Mouse (Mus musculus): Measurements from ENCODE around the gene Actg2.
"Not testable (repeated sequence)": the region's sequence is repeated elsewhere in the genome, so short reads cannot be mapped to it uniquely, and the experiment has no call there.

The Actg2 gene

GRCm38 (mm10) chr6:83536028-83536794 lies at the start of gene Actg2:
TSS of gene Actg2 (minus strand) at chr6:83536265.
- no peak for DNase-seq

GRCm38 (mm10) chr6:83585328-83585727 lies 49.3 kb upstream of the Actg2 start:
- not testable (repeated sequence) for DNase-seq

- no peak for DNase-seq
Measured at GRCm38 (mm10) chr6:83583591-83583990, 47.5 kb upstream of the Actg2 start.

DNA sequence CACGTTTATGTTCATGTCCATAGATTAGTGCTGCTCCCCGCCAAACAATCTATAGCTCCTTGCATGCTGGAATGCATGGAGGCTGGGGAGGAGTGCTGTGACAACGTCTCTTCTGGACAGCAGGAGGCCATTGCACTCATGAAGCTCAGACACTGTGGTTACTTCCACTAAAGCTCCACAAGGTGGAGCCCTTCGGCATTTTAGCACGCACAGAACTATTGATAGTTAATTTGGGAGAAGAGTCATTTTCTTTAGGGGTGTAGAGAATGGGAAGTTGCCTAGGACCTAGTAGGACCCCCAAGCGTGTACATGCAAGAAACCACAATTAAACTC lies 46.8 kb upstream of the Actg2 start:
- DNase-seq = no peak

DNA sequence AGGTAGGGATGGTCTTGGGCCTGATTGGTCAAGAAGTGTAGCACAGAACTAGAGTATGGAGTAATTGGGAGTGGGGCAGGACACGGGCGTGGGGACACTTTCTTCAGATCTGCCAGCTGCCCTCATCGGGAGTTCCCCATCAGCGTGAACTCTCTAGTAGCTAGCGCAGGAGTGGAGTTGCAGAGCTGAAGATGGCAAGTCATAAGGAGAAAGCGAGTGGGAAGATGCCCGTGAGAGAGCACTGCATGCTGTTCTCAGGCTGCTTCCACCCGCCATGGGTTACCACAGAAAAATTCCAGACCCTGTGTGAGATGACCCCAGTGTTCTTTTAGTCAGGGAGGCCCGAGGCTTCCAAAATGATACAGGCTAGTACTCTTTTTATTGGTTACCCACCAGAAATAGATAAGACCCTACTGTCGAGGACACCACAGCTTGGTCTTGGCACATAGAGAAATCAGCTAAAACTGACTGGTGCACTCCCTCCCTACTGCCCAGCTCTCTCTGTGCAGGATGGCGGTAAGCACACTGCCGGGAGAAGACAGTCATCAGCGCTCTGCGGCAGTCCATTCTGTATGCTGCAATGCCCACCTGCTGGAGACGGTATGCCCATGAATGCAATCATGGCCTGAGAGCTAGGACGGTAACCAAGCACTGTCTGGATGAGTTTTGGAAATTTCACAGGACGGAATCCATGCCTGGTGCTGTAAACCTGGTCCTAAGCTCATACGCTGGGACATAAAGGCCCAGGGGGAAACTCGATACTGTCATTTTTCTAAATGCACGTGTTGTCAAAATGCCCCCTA lies 46.3 kb upstream of the Actg2 start:
- no peak for DNase-seq

GRCm38 (mm10) chr6:83577534-83577933 lies 41.5 kb upstream of the Actg2 start:
- no peak for DNase-seq

GRCm38 (mm10) chr6:83575609-83576008 lies 39.5 kb upstream of the Actg2 start:
- DNase-seq = no peak

- DNase-seq = peak; percentile 30
Measured at GRCm38 (mm10) chr6:83572671-83573070, 36.6 kb upstream of the Actg2 start, which contains the start of gene Stambp. TSS of gene Stambp (minus strand) at chr6:83572729.

DNA sequence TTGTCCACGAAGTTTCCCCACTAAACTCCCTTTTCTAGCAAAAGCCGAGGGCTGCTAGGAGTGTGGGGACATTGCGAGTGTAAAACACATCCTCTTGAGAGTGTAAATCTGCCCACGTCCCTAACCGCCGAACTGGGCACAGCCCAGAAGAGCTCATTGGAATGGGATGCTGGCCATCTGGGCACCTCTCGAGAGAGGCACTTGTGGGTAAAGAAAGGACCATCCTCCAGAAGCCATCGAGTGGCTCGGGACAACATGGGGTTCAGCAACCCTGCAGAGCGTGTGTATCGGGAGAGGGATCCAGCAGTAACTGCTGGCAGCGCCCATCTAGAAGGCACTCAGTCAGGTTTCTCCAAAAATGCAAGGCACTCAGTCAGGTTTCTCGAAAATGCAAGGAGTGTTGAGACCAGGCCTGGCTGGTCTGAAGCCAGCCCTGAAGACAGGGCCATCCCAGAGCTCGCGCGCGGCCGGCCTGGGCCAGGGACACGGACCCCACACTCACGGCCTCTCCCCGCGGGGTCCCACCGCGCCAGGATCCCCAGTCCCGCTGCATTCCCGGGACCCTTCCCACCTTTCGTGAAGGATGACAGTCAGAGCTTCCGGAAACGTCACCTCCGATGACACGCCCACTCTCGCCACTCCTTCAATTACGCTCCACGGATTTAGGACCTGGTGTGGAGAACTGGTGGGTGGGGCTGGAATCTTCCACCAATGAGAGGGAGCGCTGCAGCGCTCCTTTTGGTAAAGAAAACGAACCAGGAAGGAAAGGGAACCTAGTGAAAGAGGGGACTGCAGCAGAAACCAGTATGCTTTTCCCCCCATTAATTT lies 36.0 kb upstream of the Actg2 start:
- DNase-seq = peak; percentile 86

DNA sequence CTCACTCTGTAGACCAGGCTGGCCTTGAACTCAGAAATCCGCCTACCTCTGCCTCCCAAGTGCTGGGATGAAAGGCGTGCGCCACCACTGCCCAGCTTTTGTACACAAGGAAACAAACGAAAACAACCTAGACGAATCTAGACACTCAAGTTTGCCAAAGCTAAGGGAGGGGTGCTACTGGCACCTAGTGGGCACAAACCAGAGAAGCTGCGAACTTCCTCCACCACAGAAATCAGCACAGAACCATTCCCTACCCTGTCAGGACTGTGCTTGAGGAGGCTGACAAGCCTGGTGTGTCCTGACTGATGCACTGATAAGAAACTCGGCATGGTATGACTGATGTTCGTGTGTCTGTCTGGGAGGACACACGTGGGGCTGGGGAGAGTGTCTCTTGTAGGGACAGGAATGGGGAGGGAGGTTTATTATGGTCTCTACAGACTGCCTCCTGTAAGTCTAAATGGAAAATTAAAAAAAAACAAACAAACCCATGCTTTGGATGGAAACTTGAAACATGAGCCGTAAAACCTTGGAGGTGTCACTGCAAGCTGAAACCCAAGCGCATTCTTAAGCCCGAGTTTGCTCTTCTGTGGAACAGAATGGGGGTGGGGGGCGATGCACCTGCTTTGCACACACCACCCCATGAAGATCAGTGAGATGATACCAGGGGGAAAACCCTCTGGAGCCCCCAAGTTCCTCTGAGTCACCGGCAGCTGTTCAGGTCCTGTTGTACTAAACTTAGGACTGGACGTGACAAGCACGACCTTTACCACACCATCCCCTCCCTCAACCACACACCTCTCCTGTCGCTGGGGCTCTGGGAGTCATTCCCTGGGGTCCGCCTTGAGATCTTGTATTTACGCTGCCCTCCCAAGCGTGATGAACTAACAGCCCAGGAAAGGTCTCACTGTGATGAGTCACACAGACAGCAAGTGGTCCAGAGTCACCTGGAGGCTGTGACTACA lies 33.1 kb upstream of the Actg2 start:
- DNase-seq = no peak

GRCm38 (mm10) chr6:83555972-83556371 lies 19.9 kb upstream of the Actg2 start:
- DNase-seq = no peak

DNA sequence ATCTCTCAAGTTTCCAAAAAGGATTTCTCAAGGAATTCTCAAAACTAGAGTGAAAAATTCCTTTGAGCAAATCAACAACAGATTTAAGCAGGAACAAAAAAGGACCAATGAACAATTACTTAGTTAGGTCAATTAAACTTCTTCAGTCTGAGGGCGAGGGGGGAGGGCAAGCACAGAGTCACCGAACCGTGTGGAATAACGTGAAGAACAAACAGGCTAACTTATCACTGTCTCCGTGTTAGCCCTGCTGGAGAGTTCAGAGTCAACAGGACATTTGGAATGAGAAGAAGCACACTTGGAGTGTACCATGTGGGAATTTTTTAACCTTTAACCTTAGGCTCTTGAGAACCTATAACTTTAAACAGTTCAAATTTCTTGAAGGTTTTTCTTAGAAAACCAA lies 12.3 kb upstream of the Actg2 start:
- DNase-seq = no peak

GRCm38 (mm10) chr6:83545778-83546177 lies 9.7 kb upstream of the Actg2 start:
- no peak for DNase-seq

GRCm38 (mm10) chr6:83541756-83542456 lies 5.8 kb upstream of the Actg2 start:
- peak; percentile 42 for DNase-seq

DNA sequence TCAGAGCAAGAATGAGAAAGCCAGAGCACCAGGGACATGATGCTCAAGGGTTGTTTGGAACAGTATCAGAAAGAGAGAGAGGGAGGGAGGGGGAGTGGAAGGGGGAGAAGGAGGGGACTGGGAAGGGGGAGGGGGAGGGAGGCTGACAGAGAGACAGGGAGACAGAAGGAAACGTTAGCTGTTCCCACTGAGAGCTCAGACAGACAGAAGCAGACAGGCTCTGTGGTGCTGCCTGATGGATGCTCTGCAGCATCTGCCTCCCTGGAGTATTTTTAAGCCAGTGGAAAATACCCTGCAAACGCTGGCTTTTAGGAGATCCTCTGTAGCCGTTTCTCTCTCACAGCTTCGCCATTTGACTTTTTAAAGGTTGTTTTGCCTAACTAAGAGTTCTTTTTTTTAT lies 4.0 kb upstream of the Actg2 start:
- DNase-seq = no peak

DNA sequence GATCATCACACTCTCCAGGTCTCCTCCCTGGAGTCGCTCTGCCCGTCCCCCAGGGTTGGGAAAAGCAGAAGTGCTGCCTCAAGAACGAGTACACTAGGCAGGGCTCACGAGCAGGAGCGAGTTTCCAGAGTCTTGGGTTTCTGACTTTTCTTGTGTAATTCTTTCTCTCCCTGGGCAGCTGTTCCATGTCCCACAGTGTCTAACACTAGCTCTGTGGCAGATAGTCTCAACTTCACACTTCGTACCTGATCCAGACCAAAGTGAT lies 662 bp upstream of the Actg2 start:
- DNase-seq = no peak

DNA sequence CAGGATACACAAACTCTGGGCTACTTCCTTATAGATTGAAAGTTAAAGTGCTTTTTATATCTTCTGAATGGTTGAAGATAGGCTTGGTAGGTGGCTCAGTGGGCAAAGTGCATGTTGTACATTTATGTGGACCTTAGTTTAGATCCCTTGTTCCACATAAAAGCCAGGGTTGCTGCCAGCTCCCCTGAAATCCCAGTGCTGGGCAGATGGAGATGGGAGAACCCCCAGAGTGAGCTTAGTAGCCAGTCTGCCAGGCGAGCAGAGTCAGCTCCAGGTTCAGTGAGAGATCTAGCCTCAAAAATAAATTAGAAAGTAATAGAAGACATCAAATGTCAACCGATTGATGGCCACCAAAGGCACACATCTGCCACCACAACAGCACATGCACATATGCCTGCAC lies 3.5 kb downstream of the Actg2 start:
- DNase-seq = peak; percentile 68

DNA sequence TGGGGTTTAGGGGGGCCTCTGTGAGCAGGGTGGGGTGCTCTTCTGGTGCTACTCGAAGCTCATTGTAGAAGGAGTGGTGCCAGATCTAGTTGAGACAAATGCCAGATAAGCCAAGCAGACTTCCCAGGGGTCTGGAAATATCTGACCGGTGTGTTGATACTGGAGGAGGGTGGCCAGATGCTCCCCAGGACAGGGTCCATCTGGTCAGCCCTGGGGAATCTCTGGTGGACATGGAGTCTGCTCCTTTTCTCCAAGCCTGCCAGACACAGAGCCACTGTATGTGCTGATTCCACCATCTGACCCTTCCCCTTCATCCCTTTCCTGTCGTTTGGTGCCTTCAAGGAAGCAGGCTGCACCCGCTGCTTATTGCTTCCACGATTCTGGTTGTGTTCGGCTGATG lies 12.9 kb downstream of the Actg2 start:
- peak; percentile 43 for DNase-seq

- no peak for DNase-seq
Measured at GRCm38 (mm10) chr6:83521784-83522183, 14.3 kb downstream of the Actg2 start.

- no peak for DNase-seq
Measured at GRCm38 (mm10) chr6:83518637-83519036, 17.4 kb downstream of the Actg2 start.

- DNase-seq = no peak
Measured at GRCm38 (mm10) chr6:83515172-83515571, 20.9 kb downstream of the Actg2 start.

- DNase-seq = peak; percentile 68
Measured at GRCm38 (mm10) chr6:83512495-83512894, 23.6 kb downstream of the Actg2 start.

Data from cerebellum, adult 8-10 months (tissue).